In genomic region chr8:70117611-70118010, GRCm38 (mm10) we compare ENCODE assay signal across 8 mouse cellular contexts. TPM values are rescaled to one million over a fixed set of nuclear protein-coding genes. Genes with fewer than 3 reads are reported as not detected.
DNase-seq lines count a peak whose midpoint lies in the region; ATAC-seq lines count a peak whose summit lies in the region.

No protein-coding gene starts in this region.

- peaks cover 91% of the 10 kb centered on the region for H3K27me3 ChIP-seq in liver, embryonic 11.5 days (replicated peaks; ENCODE audit: control insufficient read depth, insufficient read depth, low read length)

- DNase-seq in adrenal gland, postnatal 10 days, result peak; percentile 67
- DNase-seq in adrenal gland, adult 8-10 months, result no peak
- peak; percentile 64 for DNase-seq in 416B (ENCODE audit: low read depth)
- DNase-seq in embryo, embryonic 9.5 days (ENCODE audit: extremely low spot score), result peak; percentile 47
- peak; percentile 45 for DNase-seq in liver, embryonic 11.5 days (ENCODE audit: low spot score)
- peak; percentile 16 for DNase-seq in thymus, postnatal 25 days
- DNase-seq in left cerebral cortex, adult 18-20 months (ENCODE audit: low spot score in 2 of 2), result no peak

- no peak overlapping the region for H3K27ac ChIP-seq in liver, embryonic 11.5 days (ENCODE audit: low read depth, low read length)

- H3K4me3 ChIP-seq in liver, embryonic 11.5 days (ENCODE audit: low read depth, low read length), result no peak overlapping the region

- no peaks in the 10 kb centered on the region for H3K36me3 ChIP-seq in liver, embryonic 11.5 days (ENCODE audit: control insufficient read depth, insufficient read depth, low read length)

- no peak for ATAC-seq in liver, embryonic 11.5 days (replicated peaks; ENCODE audit: low FRiP score)
- ATAC-seq in erythroblast, adult 5-6 weeks (replicated peaks; ENCODE audit: low FRiP score, poor library complexity, severe bottlenecking), result no peak

- H3K4me2 ChIP-seq in liver, embryonic 11.5 days, result no peak overlapping the region

- H3K9ac ChIP-seq in liver, embryonic 11.5 days (ENCODE audit: low read depth, low read length), result no peak overlapping the region

- no peaks in the 10 kb centered on the region for H3K9me3 ChIP-seq in liver, embryonic 11.5 days (ENCODE audit: control insufficient read depth, low read length)

- 6% methylated on average over 9 of the region's 9 CpGs for WGBS in liver, embryonic 11.5 days

- H3K4me1 ChIP-seq in liver, embryonic 11.5 days (replicated peaks; ENCODE audit: control insufficient read depth, insufficient read depth, low read length), result no peaks in the 10 kb centered on the region

RNA-seq across cellular contexts. Expression of gene Ncan, which starts 3.1 kb away (rescaled TPM):
- 1 to 10 TPM in 1 of 2 experiments, under 1 TPM in 1; 0.81 to 1.2 TPM for total RNA-seq in adrenal gland, postnatal 10 days (2021)
- total RNA-seq in adrenal gland, adult 8-10 months (2022), result 1 to 10 TPM in 1 of 4 experiments, under 1 TPM in 3; 0.20 to 1.5 (median 0.36) TPM
- 0.08 and 0.15 TPM in 2 replicates for polyA plus RNA-seq in liver, embryonic 11.5 days (2014; fragmentation: Nextera tagmentation; extraction: Ambion mirVana)
- total RNA-seq in erythroblast, adult 5-6 weeks (2015; ENCODE audit: low replicate concordance), result not detected in 2 replicates
- not detected in 2 replicates for total RNA-seq in erythroblast, adult 5-6 weeks (2017; ENCODE audit: low replicate concordance)
- total RNA-seq in left cerebral cortex, adult 18-20 months (2021), result 100 to 1,000 TPM; 137 to 145 TPM

RNA-seq across cellular contexts. Expression of gene Nr2c2ap, which starts 13.5 kb away (rescaled TPM):
- 10 to 100 TPM; 15.7 to 16.1 TPM for total RNA-seq in adrenal gland, postnatal 10 days (2021)
- total RNA-seq in adrenal gland, adult 8-10 months (2022), result 10 to 100 TPM; 24.5 to 26.7 (median 25.1) TPM
- 32.9 and 35.4 TPM in 2 replicates for polyA plus RNA-seq in liver, embryonic 11.5 days (2014; fragmentation: Nextera tagmentation; extraction: Ambion mirVana)
- 4.8 and 5.4 TPM in 2 replicates for total RNA-seq in erythroblast, adult 5-6 weeks (2015; ENCODE audit: low replicate concordance)
- 1.4 and 1.5 TPM in 2 replicates for total RNA-seq in erythroblast, adult 5-6 weeks (2017; ENCODE audit: low replicate concordance)
- total RNA-seq in left cerebral cortex, adult 18-20 months (2021), result 10 to 100 TPM; 23.7 to 25.5 TPM

RNA-seq across cellular contexts. Expression of gene Rfxank, which starts 21.3 kb away (rescaled TPM):
- 10 to 100 TPM; 18.0 to 23.9 TPM for total RNA-seq in adrenal gland, postnatal 10 days (2021)
- total RNA-seq in adrenal gland, adult 8-10 months (2022), result 10 to 100 TPM; 15.9 to 24.7 (median 21.9) TPM
- polyA plus RNA-seq in liver, embryonic 11.5 days (2014; fragmentation: Nextera tagmentation; extraction: Ambion mirVana), result 15.2 and 16.7 TPM in 2 replicates
- total RNA-seq in erythroblast, adult 5-6 weeks (2015; ENCODE audit: low replicate concordance), result 8.1 and 16.3 TPM in 2 replicates
- 9.7 and 10.2 TPM in 2 replicates for total RNA-seq in erythroblast, adult 5-6 weeks (2017; ENCODE audit: low replicate concordance)
- total RNA-seq in left cerebral cortex, adult 18-20 months (2021), result 10 to 100 TPM; 11.7 to 14.9 TPM

RNA-seq across cellular contexts. Expression of gene Borcs8, which starts 21.7 kb away (rescaled TPM):
- total RNA-seq in adrenal gland, postnatal 10 days (2021), result 10 to 100 TPM; 45.0 to 48.5 TPM
- 10 to 100 TPM; 49.9 to 65.3 (median 59.3) TPM for total RNA-seq in adrenal gland, adult 8-10 months (2022)
- 38.6 and 46.2 TPM in 2 replicates for polyA plus RNA-seq in liver, embryonic 11.5 days (2014; fragmentation: Nextera tagmentation; extraction: Ambion mirVana)
- total RNA-seq in erythroblast, adult 5-6 weeks (2015; ENCODE audit: low replicate concordance), result 2.1 and 16.7 TPM in 2 replicates
- total RNA-seq in erythroblast, adult 5-6 weeks (2017; ENCODE audit: low replicate concordance), result 15.5 and 30.7 TPM in 2 replicates
- 10 to 100 TPM; 47.7 to 48.0 TPM for total RNA-seq in left cerebral cortex, adult 18-20 months (2021)

RNA-seq across cellular contexts. Expression of gene Mef2b, which starts 21.9 kb away (rescaled TPM):
- under 1 TPM; 0.36 to 0.54 TPM for total RNA-seq in adrenal gland, postnatal 10 days (2021)
- total RNA-seq in adrenal gland, adult 8-10 months (2022), result 1 to 10 TPM in 2 of 4 experiments, under 1 TPM in 2; 0.70 to 1.4 (median 0.99) TPM
- 0.45 and 0.51 TPM in 2 replicates for polyA plus RNA-seq in liver, embryonic 11.5 days (2014; fragmentation: Nextera tagmentation; extraction: Ambion mirVana)
- total RNA-seq in erythroblast, adult 5-6 weeks (2015; ENCODE audit: low replicate concordance), result not detected in 2 replicates
- not detected in 2 replicates for total RNA-seq in erythroblast, adult 5-6 weeks (2017; ENCODE audit: low replicate concordance)
- total RNA-seq in left cerebral cortex, adult 18-20 months (2021), result not detected

Comparison
In these comparisons a context has a peak if more than half of its experiments do, and no peak if none do; other contexts are left out.
1. DNase-seq: peak in adrenal gland, postnatal 10 days (single experiment), 416B (single experiment), embryo, embryonic 9.5 days (single experiment), liver, embryonic 11.5 days (single experiment) and thymus, postnatal 25 days (single experiment); none in adrenal gland, adult 8-10 months (single experiment) and left cerebral cortex, adult 18-20 months (0 of 2).
2. RNA of gene Ncan, which starts 3.1 kb away (total RNA-seq): 137 to 145 TPM in left cerebral cortex, adult 18-20 months; 0.81 to 1.2 TPM in adrenal gland, postnatal 10 days, 0.20 to 1.5 TPM in adrenal gland, adult 8-10 months and not detected in erythroblast, adult 5-6 weeks; every median in the first group is over 10 times any median in the second.